Mouse (Mus musculus) hindbrain, postnatal 0 days (tissue): ENCODE results near the gene Ren1. TPM values are rescaled to one million over a fixed set of nuclear protein-coding genes. Genes with fewer than 3 reads are reported as not detected.

ENCODE experiments used
- ATAC-seq: fragments of 200-750 bp; cut with Nextera tagmentation; 2 replicates; pipeline ENCODE4 v1.8.0; 2017; ENCODE audit warnings: mild to moderate bottlenecking, moderate TSS enrichment, moderate library complexity
- DNase-seq: peaks from one replicate; pipeline ENCODE4 v3.0.0-alpha.2; 2015; ENCODE audit warnings: low spot score
- H3K27ac ChIP-seq: fragments of 300-500 bp; sonication (generic); 2 replicates; pipeline ENCODE4 v1.5.1; 2014; ENCODE audit warnings: mild to moderate bottlenecking
- H3K27me3 ChIP-seq: fragments of 300-500 bp; sonication (generic); 2 replicates; pipeline ENCODE4 v1.6.1; 2014; ENCODE audit warnings: low read length, mixed read lengths; ENCODE audit not compliant: insufficient read depth
- H3K36me3 ChIP-seq: fragments of 300-500 bp; sonication (generic); 2 replicates; pipeline ENCODE4 v1.6.1; 2014; ENCODE audit warnings: low read length, mixed read lengths; ENCODE audit not compliant: insufficient read depth
- H3K4me1 ChIP-seq: fragments of 300-500 bp; sonication (generic); 2 replicates; pipeline ENCODE4 v1.6.1; 2014; ENCODE audit warnings: antibody characterized with exemption, low read length, mixed read lengths; ENCODE audit not compliant: insufficient read depth
- H3K4me2 ChIP-seq: fragments of 300-500 bp; sonication (generic); 2 replicates; pipeline ENCODE4 v1.6.1; 2014; ENCODE audit warnings: low read depth, mild to moderate bottlenecking, low read length, moderate library complexity, mixed read lengths
- H3K4me3 ChIP-seq: fragments of 300-500 bp; sonication (generic); 2 replicates; pipeline ENCODE4 v1.5.1; 2014; ENCODE audit warnings: low read length
- H3K9ac ChIP-seq: fragments of 300-500 bp; sonication (generic); replicated peaks from 2 replicates; pipeline ENCODE4 v1.6.1; 2014; ENCODE audit warnings: mild to moderate bottlenecking, low read length, moderate library complexity, mixed read lengths
- H3K9me3 ChIP-seq: fragments of 300-500 bp; sonication (generic); 2 replicates; pipeline ENCODE4 v1.6.1; 2016; ENCODE audit warnings: low read length, mixed read lengths
- CTCF ChIP-seq: IDR thresholded peaks from 2 replicates; pipeline ENCODE4 v1.5.1; 2016; ENCODE audit warnings: antibody characterized with exemption, control low read depth, low read depth
- WGBS: fragments of 180-500 bp; shearing (Covaris S2); extraction: QIAGEN DNeasy Blood & Tissue Kit; methylation state at CpG from one replicate; pipeline ENCODE4 v1.1.7; 2014; 5-methylcytosine and 5-hydroxymethylcytosine counted together
- polyA plus RNA-seq: library from polyadenylated mRNA; unstranded; fragments of >200 nt; fragmentation: Nextera tagmentation; extraction: Ambion mirVana; gene quantifications from 2 replicates; pipeline ENCODE4 v1.2.1, GENCODE M21; 2015
- total RNA-seq: library from RNA; depleted of rRNA; stranded (reverse); fragments of >200 nt; gene quantifications from 2 replicates; pipeline ENCODE4 v1.2.3, GENCODE M21; 2014

The Ren1 gene
- total and polyA plus RNA-seq, 2 experiments from 2014 or later: 1.1 to 1.7 TPM

DNA sequence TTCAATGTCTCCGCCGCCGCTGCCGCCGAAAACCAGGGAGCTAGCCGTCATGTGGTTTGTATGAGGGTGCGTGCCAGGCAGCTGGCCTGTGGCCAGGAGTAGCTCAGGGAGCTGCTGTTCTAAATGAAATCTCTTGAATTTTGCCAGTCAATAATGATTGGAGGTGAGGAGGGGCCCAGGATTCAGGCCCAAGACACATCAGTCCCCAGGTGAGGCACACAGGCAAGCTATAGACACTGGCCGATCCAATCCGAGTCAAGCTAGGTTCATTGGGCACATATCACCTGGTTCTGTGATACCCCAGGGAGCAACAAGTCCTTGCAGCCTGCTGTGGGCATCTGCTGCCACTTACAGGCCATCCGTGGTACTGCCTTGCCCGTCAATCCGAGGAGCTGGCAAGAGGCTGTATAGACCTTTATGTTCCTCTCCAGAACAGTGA is 3.1 kb downstream of the Ren1 start:
- peak; percentile 100 for TF ChIP-seq CTCF

GRCm38 (mm10) chr1:133355469-133355868 is 5.2 kb downstream of the Ren1 start:
- DNase-seq: no peak
- H3K9ac ChIP-seq: no peak overlapping the region
- no peaks in the 10 kb centered on the region for H3K36me3 ChIP-seq
- no peaks in the 10 kb centered on the region for H3K27me3 ChIP-seq
- no peak overlapping the region for H3K4me3 ChIP-seq
- no peak for ATAC-seq
- WGBS: 67% methylated on average over 5 of the region's 5 CpGs
- no peak overlapping the region for H3K4me2 ChIP-seq
- H3K27ac ChIP-seq: no peak overlapping the region
- no peaks in the 10 kb centered on the region for H3K9me3 ChIP-seq
- no peaks in the 10 kb centered on the region for H3K4me1 ChIP-seq
- TF ChIP-seq CTCF: no peak

More for the DNA sequence above, 3.1 kb downstream of the Ren1 start:
- H3K27ac ChIP-seq: no peak overlapping the region
- ATAC-seq: peak; percentile 85
- H3K4me3 ChIP-seq: no peak overlapping the region
- WGBS: 21% methylated on average over 12 of the region's 12 CpGs
- no peaks in the 10 kb centered on the region for H3K4me1 ChIP-seq
- no peaks in the 10 kb centered on the region for H3K9me3 ChIP-seq
- DNase-seq: peak; percentile 90
- no peak overlapping the region for H3K9ac ChIP-seq
- no peaks in the 10 kb centered on the region for H3K27me3 ChIP-seq
- no peaks in the 10 kb centered on the region for H3K36me3 ChIP-seq
- peak overlapping the region; percentile 21; the same call in 1 of the 2 replicates for H3K4me2 ChIP-seq

- Histone ChIP-seq H3K4me3 (no peak overlapping the region), H3K4me1 (no peaks in the 10 kb centered on the region), H3K27me3 (no peaks in the 10 kb centered on the region), H3K27ac (no peak overlapping the region), H3K4me2 (no peak overlapping the region), H3K36me3 (no peaks in the 10 kb centered on the region), H3K9me3 (no peaks in the 10 kb centered on the region), H3K9ac (no peak overlapping the region)
- 63% methylated on average over 15 of the region's 15 CpGs for WGBS
- no peak for ATAC-seq
- no peak for DNase-seq
- TF ChIP-seq CTCF: no peak
Measured at GRCm38 (mm10) chr1:133355912-133356311, 5.6 kb downstream of the Ren1 start.

DNA sequence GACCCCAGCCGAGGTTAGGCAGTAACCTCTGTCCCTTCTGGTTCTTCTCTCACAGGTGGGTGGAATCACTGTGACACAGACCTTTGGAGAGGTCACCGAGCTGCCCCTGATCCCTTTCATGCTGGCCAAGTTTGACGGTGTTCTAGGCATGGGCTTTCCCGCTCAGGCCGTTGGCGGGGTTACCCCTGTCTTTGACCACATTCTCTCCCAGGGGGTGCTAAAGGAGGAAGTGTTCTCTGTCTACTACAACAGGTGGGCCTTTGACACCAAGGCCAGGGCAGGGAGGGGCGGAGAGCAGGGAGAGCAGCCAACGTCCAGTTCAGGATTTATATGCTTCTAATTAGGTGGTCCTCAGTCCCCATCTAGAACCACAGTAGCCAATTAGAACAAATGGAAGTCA is 6.0 kb downstream of the Ren1 start:
- TF ChIP-seq CTCF: no peak
- H3K4me1 ChIP-seq: no peaks in the 10 kb centered on the region
- no peak overlapping the region for H3K27ac ChIP-seq
- H3K9me3 ChIP-seq: no peaks in the 10 kb centered on the region
- H3K36me3 ChIP-seq: no peaks in the 10 kb centered on the region
- no peak for ATAC-seq
- no peak overlapping the region for H3K4me2 ChIP-seq
- WGBS: 66% methylated on average over 8 of the region's 8 CpGs
- no peak overlapping the region for H3K9ac ChIP-seq
- H3K4me3 ChIP-seq: no peak overlapping the region
- no peaks in the 10 kb centered on the region for H3K27me3 ChIP-seq
- no peak for DNase-seq

DNA sequence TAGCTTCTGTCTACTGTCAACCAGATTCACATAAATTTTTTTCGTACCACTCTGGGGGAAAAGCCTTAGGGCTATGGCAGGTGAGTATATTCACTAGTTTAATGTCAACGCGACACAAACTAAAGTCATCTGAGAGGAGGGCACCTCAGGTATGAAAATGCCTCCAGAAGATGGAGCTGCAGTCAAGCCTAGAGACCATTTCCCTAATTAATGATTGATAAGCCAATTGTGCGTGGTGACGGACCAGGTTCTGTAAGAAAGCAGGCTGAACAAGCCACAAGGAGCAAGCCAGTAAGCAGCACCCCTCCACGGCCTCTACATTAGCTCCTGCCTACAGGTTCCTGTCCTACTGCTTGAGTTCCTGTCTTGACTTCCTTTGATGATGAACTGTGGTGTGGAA is 10.7 kb downstream of the Ren1 start:
- ATAC-seq (no peak), DNase-seq (no peak)
- Histone ChIP-seq H3K9me3 (no peaks in the 10 kb centered on the region), H3K27me3 (no peaks in the 10 kb centered on the region), H3K36me3 (no peaks in the 10 kb centered on the region), H3K4me1 (peaks cover 10% of the 10 kb centered on the region), H3K9ac (no peak overlapping the region), H3K4me3 (no peak overlapping the region), H3K4me2 (no peak overlapping the region), H3K27ac (no peak overlapping the region)
- WGBS: 95% methylated on average over 6 of the region's 6 CpGs
- TF ChIP-seq CTCF: no peak

DNA sequence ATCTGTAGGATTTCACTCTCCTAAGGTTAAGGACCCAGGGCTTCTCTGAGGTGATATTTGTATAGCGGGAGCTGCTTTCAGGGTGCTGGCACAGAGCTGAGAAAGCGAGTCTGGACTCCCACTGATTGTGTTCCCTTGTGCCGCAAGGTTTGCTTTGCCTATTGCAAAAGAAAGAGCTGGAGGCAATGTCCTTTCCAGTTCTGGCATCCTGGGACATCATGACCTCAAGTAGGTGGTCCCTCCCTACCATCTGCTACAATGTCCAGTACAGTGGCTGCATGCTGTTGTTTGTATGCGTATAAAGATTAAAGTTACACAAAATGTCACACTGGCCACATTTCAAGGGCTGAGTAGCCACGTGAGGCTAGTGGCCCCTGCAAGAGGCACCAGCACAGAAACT is 11.8 kb downstream of the Ren1 start:
- H3K4me1 ChIP-seq: peaks cover 11% of the 10 kb centered on the region
- 88% methylated on average over 5 of the region's 5 CpGs for WGBS
- DNase-seq (no peak), ATAC-seq (no peak)
- no peaks in the 10 kb centered on the region for H3K9me3 ChIP-seq
- H3K36me3 ChIP-seq: no peaks in the 10 kb centered on the region
- no peak overlapping the region for H3K9ac ChIP-seq
- H3K4me2 ChIP-seq: no peak overlapping the region
- H3K4me3 ChIP-seq: no peak overlapping the region
- no peaks in the 10 kb centered on the region for H3K27me3 ChIP-seq
- H3K27ac ChIP-seq: no peak overlapping the region
- no peak for TF ChIP-seq CTCF

DNA sequence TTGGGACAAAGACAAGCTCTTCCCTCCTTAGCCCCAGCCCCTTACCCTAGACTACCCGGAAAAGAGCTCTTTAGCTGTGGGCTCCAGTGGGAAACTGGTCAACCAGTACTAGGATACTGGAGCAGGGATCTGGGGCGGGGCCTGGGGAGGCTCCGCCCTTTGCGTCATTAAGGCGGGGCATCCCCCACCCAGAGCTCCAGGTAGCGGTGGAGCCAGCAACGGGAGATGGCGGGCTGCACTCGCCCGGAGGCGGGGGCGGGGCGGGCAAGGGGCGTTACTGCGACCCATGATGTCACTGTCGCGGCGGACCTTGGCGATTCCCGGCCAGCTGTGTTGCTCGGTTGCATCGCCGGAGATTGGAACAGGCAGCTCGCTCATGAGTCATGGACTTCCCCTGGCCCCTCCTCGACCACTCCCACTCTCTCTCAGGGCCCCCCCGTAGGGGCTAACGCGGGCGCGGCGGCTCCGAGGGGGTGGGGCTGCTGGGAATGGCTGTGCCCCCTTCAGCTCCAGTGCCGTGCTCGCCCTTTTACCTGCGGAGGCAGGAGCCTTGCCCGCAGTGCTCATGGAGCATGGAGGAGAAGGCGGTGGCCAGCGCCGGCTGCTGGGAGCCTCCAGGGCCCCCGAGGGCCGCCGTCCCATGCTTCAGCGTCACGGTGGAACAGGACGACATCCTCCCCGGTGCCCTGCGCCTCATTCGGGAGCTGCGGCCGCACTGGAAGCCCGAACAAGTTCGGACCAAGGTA is 13.1 kb downstream of the Ren1 start, which contains the start of gene Etnk2:
Gene Etnk2 (plus strand): TSS at position 297 of the 746 bp plus-strand sequence.
- Histone ChIP-seq H3K27ac (peak within 1 kb of the TSS; percentile 76), H3K9me3 (no peaks in the 10 kb centered on the region), H3K27me3 (no peaks in the 10 kb centered on the region), H3K4me2 (peak within 1 kb of the TSS; percentile 93), H3K36me3 (no peaks in the 10 kb centered on the region), H3K4me1 (peaks cover 18% of the 10 kb centered on the region), H3K4me3 (peak within 1 kb of the TSS; percentile 65), H3K9ac (peak within 1 kb of the TSS; percentile 80)
- DNase-seq: peak; percentile 86
- ATAC-seq: peak; percentile 81
- no peak for TF ChIP-seq CTCF
- under 1% methylated on average over 51 of the region's 52 CpGs for WGBS
